Mouse (Mus musculus): ENCODE measurements around the gene Osbpl9. TPM values are rescaled to one million over a fixed set of nuclear protein-coding genes. Genes with fewer than 3 reads are reported as not detected.

Osbpl9 gene
- polyA plus RNA-seq, 1 experiment from 2014 or later, result 32.5 TPM

GRCm38 (mm10) chr4:109119641-109120125 is 82.4 kb downstream of the Osbpl9 start:
- 82% methylated on average over 5 of the region's 5 CpGs for WGBS

GRCm38 (mm10) chr4:109118327-109118659 is 83.8 kb downstream of the Osbpl9 start:
- Histone ChIP-seq H3K9ac (ENCODE audit: low read depth, low read length) (peak overlapping the region; percentile 35), H3K36me3 (ENCODE audit: control insufficient read depth, insufficient read depth) (no peaks in the 10 kb centered on the region), H3K4me2 (replicated peaks; ENCODE audit: low read depth) (peak overlapping the region; percentile 64), H3K4me1 (replicated peaks; ENCODE audit: control insufficient read depth, insufficient read depth, low read length) (peaks cover 8% of the 10 kb centered on the region), H3K27ac (ENCODE audit: low read depth, low read length) (0 out of 2 replicates have a peak overlapping the region, but pooled peaks have one; percentile 4), H3K9me3 (ENCODE audit: control insufficient read depth) (no peaks in the 10 kb centered on the region), H3K27me3 (replicated peaks; ENCODE audit: control insufficient read depth, insufficient read depth, low read length) (no peaks in the 10 kb centered on the region), H3K4me3 (ENCODE audit: low read depth, low read length) (peak overlapping the region; percentile 54)
- no peak for TF ChIP-seq CTCF (IDR thresholded peaks at IDR 0.05; ENCODE audit: low read depth)
- WGBS, result 3% methylated on average over 6 of the region's 6 CpGs
- peak; percentile 16; the same call in 1 of the 2 replicates for ATAC-seq

More at GRCm38 (mm10) chr4:109119641-109120125, 82.4 kb downstream of the Osbpl9 start:
- H3K4me2 ChIP-seq (replicated peaks; ENCODE audit: low read depth), result no peak overlapping the region
- no peak overlapping the region for H3K27ac ChIP-seq (ENCODE audit: low read depth, low read length)
- H3K4me1 ChIP-seq (replicated peaks; ENCODE audit: control insufficient read depth, insufficient read depth, low read length), result 0 out of 2 replicates have a peak, but pooled peaks cover 5% of the 10 kb centered on the region
- ATAC-seq, result no peak
- no peak for TF ChIP-seq CTCF (IDR thresholded peaks at IDR 0.05; ENCODE audit: low read depth)
- H3K36me3 ChIP-seq (ENCODE audit: control insufficient read depth, insufficient read depth), result no peaks in the 10 kb centered on the region
- no peaks in the 10 kb centered on the region for H3K9me3 ChIP-seq (ENCODE audit: control insufficient read depth)
- no peak overlapping the region for H3K9ac ChIP-seq (ENCODE audit: low read depth, low read length)
- no peak overlapping the region for H3K4me3 ChIP-seq (ENCODE audit: low read depth, low read length)
- no peaks in the 10 kb centered on the region for H3K27me3 ChIP-seq (replicated peaks; ENCODE audit: control insufficient read depth, insufficient read depth, low read length)

GRCm38 (mm10) chr4:109117596-109118326 is 84.3 kb downstream of the Osbpl9 start:
- H3K9me3 ChIP-seq (ENCODE audit: control insufficient read depth), result no peaks in the 10 kb centered on the region
- H3K4me1 ChIP-seq (replicated peaks; ENCODE audit: control insufficient read depth, insufficient read depth, low read length), result peaks cover 6% of the 10 kb centered on the region
- peak overlapping the region; percentile 64 for H3K4me2 ChIP-seq (replicated peaks; ENCODE audit: low read depth)
- no peaks in the 10 kb centered on the region for H3K27me3 ChIP-seq (replicated peaks; ENCODE audit: control insufficient read depth, insufficient read depth, low read length)
- WGBS, result under 1% methylated on average over 37 of the region's 46 CpGs
- H3K9ac ChIP-seq (ENCODE audit: low read depth, low read length), result peak overlapping the region; percentile 58
- H3K4me3 ChIP-seq (ENCODE audit: low read depth, low read length), result peak overlapping the region; percentile 54
- peak overlapping the region; percentile 36 for H3K27ac ChIP-seq (ENCODE audit: low read depth, low read length)
- TF ChIP-seq CTCF (IDR thresholded peaks at IDR 0.05; ENCODE audit: low read depth), result no peak
- no peaks in the 10 kb centered on the region for H3K36me3 ChIP-seq (ENCODE audit: control insufficient read depth, insufficient read depth)
- peak; percentile 100 for ATAC-seq

- WGBS, result 27% methylated on average over 6 of the region's 6 CpGs
- Histone ChIP-seq H3K4me3 (ENCODE audit: low read depth, low read length) (peak overlapping the region; percentile 54), H3K27ac (ENCODE audit: low read depth, low read length) (no peak overlapping the region), H3K36me3 (ENCODE audit: control insufficient read depth, insufficient read depth) (no peaks in the 10 kb centered on the region), H3K4me1 (replicated peaks; ENCODE audit: control insufficient read depth, insufficient read depth, low read length) (peaks cover 6% of the 10 kb centered on the region), H3K9ac (ENCODE audit: low read depth, low read length) (no peak overlapping the region), H3K9me3 (ENCODE audit: control insufficient read depth) (no peaks in the 10 kb centered on the region), H3K4me2 (replicated peaks; ENCODE audit: low read depth) (peak overlapping the region; percentile 64), H3K27me3 (replicated peaks; ENCODE audit: control insufficient read depth, insufficient read depth, low read length) (no peaks in the 10 kb centered on the region)
- no peak for TF ChIP-seq CTCF (IDR thresholded peaks at IDR 0.05; ENCODE audit: low read depth)
- ATAC-seq, result no peak
Observed at GRCm38 (mm10) chr4:109116938-109117337, 85.1 kb downstream of the Osbpl9 start.

- no peak for TF ChIP-seq CTCF (IDR thresholded peaks at IDR 0.05; ENCODE audit: low read depth)
- H3K4me3 ChIP-seq (ENCODE audit: low read depth, low read length), result no peak overlapping the region
- H3K9ac ChIP-seq (ENCODE audit: low read depth, low read length), result no peak overlapping the region
- WGBS, result 53% methylated on average over 3 of the region's 3 CpGs
- no peak for ATAC-seq
- H3K4me2 ChIP-seq (replicated peaks; ENCODE audit: low read depth), result peak overlapping the region; percentile 64; the same call in 1 of the 2 replicates
- no peaks in the 10 kb centered on the region for H3K36me3 ChIP-seq (ENCODE audit: control insufficient read depth, insufficient read depth)
- H3K27me3 ChIP-seq (replicated peaks; ENCODE audit: control insufficient read depth, insufficient read depth, low read length), result no peaks in the 10 kb centered on the region
- H3K4me1 ChIP-seq (replicated peaks; ENCODE audit: control insufficient read depth, insufficient read depth, low read length), result peaks cover 6% of the 10 kb centered on the region
- H3K27ac ChIP-seq (ENCODE audit: low read depth, low read length), result no peak overlapping the region
- no peaks in the 10 kb centered on the region for H3K9me3 ChIP-seq (ENCODE audit: control insufficient read depth)
Observed at GRCm38 (mm10) chr4:109116494-109116893, 85.6 kb downstream of the Osbpl9 start.

GRCm38 (mm10) chr4:109115742-109116141 is 86.3 kb downstream of the Osbpl9 start:
- Histone ChIP-seq H3K4me2 (replicated peaks; ENCODE audit: low read depth) (no peak overlapping the region), H3K9ac (ENCODE audit: low read depth, low read length) (no peak overlapping the region), H3K27ac (ENCODE audit: low read depth, low read length) (no peak overlapping the region), H3K27me3 (replicated peaks; ENCODE audit: control insufficient read depth, insufficient read depth, low read length) (no peaks in the 10 kb centered on the region), H3K9me3 (ENCODE audit: control insufficient read depth) (no peaks in the 10 kb centered on the region), H3K4me3 (ENCODE audit: low read depth, low read length) (no peak overlapping the region), H3K36me3 (ENCODE audit: control insufficient read depth, insufficient read depth) (no peaks in the 10 kb centered on the region), H3K4me1 (replicated peaks; ENCODE audit: control insufficient read depth, insufficient read depth, low read length) (peaks cover 6% of the 10 kb centered on the region)
- no peak for ATAC-seq
- TF ChIP-seq CTCF (IDR thresholded peaks at IDR 0.05; ENCODE audit: low read depth), result no peak
- 37% methylated on average over 1 of the region's 1 CpGs for WGBS

All from intestine, postnatal 0 days (tissue).